Mouse (Mus musculus) heart, postnatal 25 days (tissue): ENCODE measurements around the gene Akap2. TPM values are rescaled to one million over a fixed set of nuclear protein-coding genes. Genes with fewer than 3 reads are reported as not detected.
"Not testable (repeated sequence)": the region's sequence is repeated elsewhere in the genome, so short reads cannot be mapped to it uniquely, and the experiment has no call there.

ENCODE experiments used
- DNase-seq: peaks from one replicate; pipeline ENCODE4 v3.0.0; 2022; ENCODE audit warnings: low spot score
- intact Hi-C: fragments of 180-260 bp; cut with DNase I; formaldehyde crosslinking; loops from one replicate; pipeline ENCODE4 v1.15.1; 2025
- total RNA-seq, 2 experiments: library from RNA; stranded (reverse); gene quantifications; 2 replicates each; pipeline ENCODE4 v1.2.3; 2021

Akap2 gene
- total RNA-seq, 2 experiments from 2014 or later = 84.4 to 96.1 TPM

GRCm38 (mm10) chr4:57886066-57886887 is 168.8 kb downstream of the Akap2 start:
- intact Hi-C loops = no loop called here
- no peak for DNase-seq

GRCm38 (mm10) chr4:57886888-57887230 is 169.4 kb downstream of the Akap2 start:
- intact Hi-C loops = no loop called here
- no peak for DNase-seq

GRCm38 (mm10) chr4:57888246-57888645 is 170.8 kb downstream of the Akap2 start:
- intact Hi-C loops = no loop called here

GRCm38 (mm10) chr4:57888978-57889377 is 171.5 kb downstream of the Akap2 start:
- intact Hi-C loops, DNase-seq: not testable (repeated sequence)

More at GRCm38 (mm10) chr4:57888246-57888645, 170.8 kb downstream of the Akap2 start:
- no peak for DNase-seq

- intact Hi-C loops = no loop called here
Observed at GRCm38 (mm10) chr4:57889773-57890172, 172.3 kb downstream of the Akap2 start.

GRCm38 (mm10) chr4:57892001-57892586 is 174.6 kb downstream of the Akap2 start:
- DNase-seq = no peak
- intact Hi-C loops = no loop called here

More at GRCm38 (mm10) chr4:57889773-57890172, 172.3 kb downstream of the Akap2 start:
- DNase-seq = no peak

GRCm38 (mm10) chr4:57895140-57895539 is 177.7 kb downstream of the Akap2 start:
- intact Hi-C loops = no loop called here

GRCm38 (mm10) chr4:57895902-57896301 is 178.4 kb downstream of the Akap2 start:
- DNase-seq = no peak
- intact Hi-C loops = no loop called here

More at GRCm38 (mm10) chr4:57895140-57895539, 177.7 kb downstream of the Akap2 start:
- DNase-seq = no peak

- intact Hi-C loops = no loop called here
- DNase-seq = no peak
Observed at GRCm38 (mm10) chr4:57896631-57897030, 179.2 kb downstream of the Akap2 start.

GRCm38 (mm10) chr4:57901210-57901609 is 183.8 kb downstream of the Akap2 start:
- intact Hi-C loops = loop anchor here (1.0 to 10.0 kb wide), 3 partner anchors 176 to 526 kb away; no protein-coding TSS in a partner anchor
- no peak for DNase-seq

GRCm38 (mm10) chr4:57902619-57903018 is 185.2 kb downstream of the Akap2 start:
- DNase-seq = no peak
- intact Hi-C loops = loop anchor here (2.0 to 10.0 kb wide), 3 partner anchors 26 to 528 kb away; no protein-coding TSS in a partner anchor

- DNase-seq = no peak
Observed at GRCm38 (mm10) chr4:57904211-57904610, 186.8 kb downstream of the Akap2 start.

GRCm38 (mm10) chr4:57904638-57905037 is 187.2 kb downstream of the Akap2 start:
- no peak for DNase-seq
- intact Hi-C loops = loop anchor here (1.0 to 10.0 kb wide), 3 partner anchors 233 to 530 kb away; no protein-coding TSS in a partner anchor

More at GRCm38 (mm10) chr4:57904211-57904610, 186.8 kb downstream of the Akap2 start:
- intact Hi-C loops = loop anchor here (1.0 to 10.0 kb wide), 3 partner anchors 233 to 529 kb away; no protein-coding TSS in a partner anchor

GRCm38 (mm10) chr4:57906708-57907107 is 189.3 kb downstream of the Akap2 start:
- DNase-seq = no peak
- intact Hi-C loops = loop anchor here (10.0 kb wide), 1 partner anchor 532 kb away; no protein-coding TSS in a partner anchor

GRCm38 (mm10) chr4:57908860-57909259 is 191.4 kb downstream of the Akap2 start:
- DNase-seq = no peak
- intact Hi-C loops = loop anchor here (10.0 kb wide), 1 partner anchor 534 kb away; no protein-coding TSS in a partner anchor

- no peak for DNase-seq
- intact Hi-C loops = no loop called here
Observed at GRCm38 (mm10) chr4:57913021-57913420, 195.6 kb downstream of the Akap2 start.

GRCm38 (mm10) chr4:57914193-57915190 is 197.0 kb downstream of the Akap2 start:
- no peak for DNase-seq
- intact Hi-C loops = no loop called here

- no peak for DNase-seq
- intact Hi-C loops = no loop called here
Observed at GRCm38 (mm10) chr4:57915216-57915965, 197.9 kb downstream of the Akap2 start.

GRCm38 (mm10) chr4:57916201-57916661 is 198.8 kb downstream of the Akap2 start, which contains the start of gene D630039A03Rik:
Gene D630039A03Rik, minus strand, starts transcription at chr4:57916297.
- intact Hi-C loops = no loop called here
- no peak for DNase-seq
